Mouse (Mus musculus): Measurements from ENCODE around the gene Gm49318.

- TF ChIP-seq TAL1 (conservative IDR thresholded peaks at IDR 0.05; ENCODE audit: low read depth, low read length), result no peak
- no peak for TF ChIP-seq POLR2AphosphoS5 (IDR thresholded peaks at IDR 0.05; ENCODE audit: insufficient replicate concordance, low read depth, low read length)
Measured at GRCm38 (mm10) chr9:22024592-22024991, 46.5 kb downstream of the Gm49318 start.

All from G1E (cell line).